Mouse (Mus musculus): Measurements from ENCODE around the gene Dctn1. TPM values are rescaled to one million over a fixed set of nuclear protein-coding genes. Genes with fewer than 3 reads are reported as not detected.

Dctn1 gene
- polyA plus RNA-seq, 1 experiment from 2014 or later: 156 TPM

GRCm38 (mm10) chr6:83208050-83208400, 42.3 kb downstream of the Dctn1 start:
- H3K9me3 ChIP-seq: no peaks in the 10 kb centered on the region
- WGBS: 87% methylated on average over 2 of the region's 2 CpGs
- H3K4me1 ChIP-seq: peaks cover 14% of the 10 kb centered on the region; the same call in 1 of the 2 replicates
- H3K4me3 ChIP-seq: no peak overlapping the region
- no peak overlapping the region for H3K9ac ChIP-seq (replicated peaks)
- no peak overlapping the region for H3K27ac ChIP-seq (replicated peaks)
- no peaks in the 10 kb centered on the region for H3K27me3 ChIP-seq
- ATAC-seq (ENCODE audit: low FRiP score, low read depth): no peak
- H3K4me2 ChIP-seq (replicated peaks): no peak overlapping the region
- H3K36me3 ChIP-seq: no peaks in the 10 kb centered on the region

- Histone ChIP-seq H3K9me3 (no peaks in the 10 kb centered on the region), H3K4me3 (no peak overlapping the region), H3K9ac (replicated peaks) (no peak overlapping the region), H3K27ac (replicated peaks) (0 out of 2 replicates have a peak overlapping the region, but pooled peaks have one; percentile 0), H3K4me1 (peaks cover 16% of the 10 kb centered on the region; the same call in 1 of the 2 replicates), H3K36me3 (no peaks in the 10 kb centered on the region), H3K4me2 (replicated peaks) (no peak overlapping the region), H3K27me3 (no peaks in the 10 kb centered on the region)
- no peak for ATAC-seq (ENCODE audit: low FRiP score, low read depth)
- 58% methylated on average over 2 of the region's 2 CpGs for WGBS
Measured at GRCm38 (mm10) chr6:83210495-83210894, 44.8 kb downstream of the Dctn1 start.

- H3K4me3 ChIP-seq: no peak overlapping the region
- no peaks in the 10 kb centered on the region for H3K9me3 ChIP-seq
- H3K4me1 ChIP-seq: peaks cover 16% of the 10 kb centered on the region; the same call in 1 of the 2 replicates
- 24% methylated on average over 5 of the region's 5 CpGs for WGBS
- no peak; the same call in 1 of the 2 replicates for ATAC-seq (ENCODE audit: low FRiP score, low read depth)
- H3K9ac ChIP-seq (replicated peaks): no peak overlapping the region
- H3K27ac ChIP-seq (replicated peaks): peak overlapping the region; percentile 58
- H3K27me3 ChIP-seq: no peaks in the 10 kb centered on the region
- H3K4me2 ChIP-seq (replicated peaks): no peak overlapping the region
- no peaks in the 10 kb centered on the region for H3K36me3 ChIP-seq
Measured at GRCm38 (mm10) chr6:83211526-83211925, 45.8 kb downstream of the Dctn1 start.

GRCm38 (mm10) chr6:83215002-83215666, 49.4 kb downstream of the Dctn1 start:
- 18% methylated on average over 7 of the region's 7 CpGs for WGBS
- Histone ChIP-seq H3K27me3 (no peaks in the 10 kb centered on the region), H3K9me3 (no peaks in the 10 kb centered on the region), H3K36me3 (no peaks in the 10 kb centered on the region), H3K9ac (replicated peaks) (no peak overlapping the region), H3K4me3 (no peak overlapping the region), H3K27ac (replicated peaks) (0 out of 2 replicates have a peak overlapping the region, but pooled peaks have one; percentile 2), H3K4me1 (peaks cover 16% of the 10 kb centered on the region; the same call in 1 of the 2 replicates), H3K4me2 (replicated peaks) (no peak overlapping the region)
- ATAC-seq (ENCODE audit: low FRiP score, low read depth): peak; percentile 86

- no peak within 1 kb of the TSS for H3K9ac ChIP-seq (replicated peaks)
- H3K36me3 ChIP-seq: no peaks in the 10 kb centered on the region
- no peaks in the 10 kb centered on the region for H3K27me3 ChIP-seq
- no peak within 1 kb of the TSS for H3K4me3 ChIP-seq
- H3K9me3 ChIP-seq: no peaks in the 10 kb centered on the region
- ATAC-seq (ENCODE audit: low FRiP score, low read depth): no peak
- WGBS: 71% methylated on average over 3 of the region's 3 CpGs
- no peak within 1 kb of the TSS for H3K27ac ChIP-seq (replicated peaks)
- no peaks in the 10 kb centered on the region for H3K4me1 ChIP-seq
- no peak within 1 kb of the TSS for H3K4me2 ChIP-seq (replicated peaks)
Measured at GRCm38 (mm10) chr6:83219814-83220213, 54.1 kb downstream of the Dctn1 start, which contains the start of gene Slc4a5. TSS of gene Slc4a5 (plus strand) at chr6:83219828.

- Histone ChIP-seq H3K4me1 (peaks cover 12% of the 10 kb centered on the region), H3K4me2 (replicated peaks) (no peak overlapping the region), H3K27ac (replicated peaks) (no peak overlapping the region), H3K4me3 (no peak overlapping the region), H3K9me3 (no peaks in the 10 kb centered on the region), H3K36me3 (no peaks in the 10 kb centered on the region), H3K27me3 (peaks cover 48% of the 10 kb centered on the region), H3K9ac (replicated peaks) (no peak overlapping the region)
- 36% methylated on average over 2 of the region's 2 CpGs for WGBS
- no peak for ATAC-seq (ENCODE audit: low FRiP score, low read depth)
Measured at GRCm38 (mm10) chr6:83231486-83231885, 65.8 kb downstream of the Dctn1 start.

- no peak for ATAC-seq (ENCODE audit: low FRiP score, low read depth)
- Histone ChIP-seq H3K9me3 (no peaks in the 10 kb centered on the region), H3K4me1 (peaks cover 12% of the 10 kb centered on the region), H3K27me3 (peaks cover 64% of the 10 kb centered on the region), H3K4me2 (replicated peaks) (no peak overlapping the region), H3K27ac (replicated peaks) (no peak overlapping the region), H3K9ac (replicated peaks) (no peak overlapping the region), H3K36me3 (no peaks in the 10 kb centered on the region), H3K4me3 (no peak overlapping the region)
- 69% methylated on average over 4 of the region's 4 CpGs for WGBS
Measured at GRCm38 (mm10) chr6:83233306-83233705, 67.6 kb downstream of the Dctn1 start.

GRCm38 (mm10) chr6:83234280-83234741, 68.6 kb downstream of the Dctn1 start:
- Histone ChIP-seq H3K36me3 (no peaks in the 10 kb centered on the region), H3K27ac (replicated peaks) (no peak overlapping the region), H3K4me3 (no peak overlapping the region), H3K4me1 (peaks cover 12% of the 10 kb centered on the region), H3K9ac (replicated peaks) (no peak overlapping the region), H3K4me2 (replicated peaks) (peak overlapping the region; percentile 30), H3K27me3 (peaks cover 72% of the 10 kb centered on the region), H3K9me3 (no peaks in the 10 kb centered on the region)
- 1% methylated on average over 14 of the region's 14 CpGs for WGBS
- 0 out of 2 replicates have a peak, but pooled peaks have one; percentile 49 for ATAC-seq (ENCODE audit: low FRiP score, low read depth)

- Histone ChIP-seq H3K27ac (replicated peaks) (no peak overlapping the region), H3K9me3 (no peaks in the 10 kb centered on the region), H3K36me3 (no peaks in the 10 kb centered on the region), H3K9ac (replicated peaks) (no peak overlapping the region), H3K4me1 (peaks cover 14% of the 10 kb centered on the region), H3K4me3 (0 out of 2 replicates have a peak overlapping the region, but pooled peaks have one; percentile 5), H3K27me3 (peaks cover 87% of the 10 kb centered on the region), H3K4me2 (replicated peaks) (peak overlapping the region; percentile 25)
- WGBS: 1% methylated on average over 9 of the region's 9 CpGs
- ATAC-seq (ENCODE audit: low FRiP score, low read depth): peak; percentile 63
Measured at GRCm38 (mm10) chr6:83237123-83237522, 71.4 kb downstream of the Dctn1 start.

GRCm38 (mm10) chr6:83244422-83245061, 78.8 kb downstream of the Dctn1 start:
- H3K4me1 ChIP-seq: peaks cover 4% of the 10 kb centered on the region; the same call in 1 of the 2 replicates
- ATAC-seq (ENCODE audit: low FRiP score, low read depth): no peak
- H3K27ac ChIP-seq (replicated peaks): no peak overlapping the region
- H3K9ac ChIP-seq (replicated peaks): no peak overlapping the region
- H3K4me3 ChIP-seq: no peak overlapping the region
- H3K9me3 ChIP-seq: no peaks in the 10 kb centered on the region
- H3K36me3 ChIP-seq: no peaks in the 10 kb centered on the region
- 19% methylated on average over 10 of the region's 10 CpGs for WGBS
- H3K27me3 ChIP-seq: peaks cover 34% of the 10 kb centered on the region
- no peak overlapping the region for H3K4me2 ChIP-seq (replicated peaks)

- Histone ChIP-seq H3K9me3 (no peaks in the 10 kb centered on the region), H3K27me3 (peaks cover 28% of the 10 kb centered on the region), H3K27ac (replicated peaks) (no peak overlapping the region), H3K4me2 (replicated peaks) (no peak overlapping the region), H3K4me1 (peaks cover 3% of the 10 kb centered on the region; the same call in 1 of the 2 replicates), H3K4me3 (no peak overlapping the region), H3K9ac (replicated peaks) (no peak overlapping the region), H3K36me3 (no peaks in the 10 kb centered on the region)
- no peak for ATAC-seq (ENCODE audit: low FRiP score, low read depth)
- WGBS: 84% methylated on average over 6 of the region's 6 CpGs
Measured at GRCm38 (mm10) chr6:83245134-83245533, 79.4 kb downstream of the Dctn1 start.

- Histone ChIP-seq H3K9ac (replicated peaks) (no peak overlapping the region), H3K4me1 (peaks cover 3% of the 10 kb centered on the region; the same call in 1 of the 2 replicates), H3K27me3 (peaks cover 19% of the 10 kb centered on the region), H3K4me2 (replicated peaks) (no peak overlapping the region), H3K36me3 (no peaks in the 10 kb centered on the region), H3K4me3 (no peak overlapping the region), H3K9me3 (no peaks in the 10 kb centered on the region), H3K27ac (replicated peaks) (no peak overlapping the region)
- no peak for ATAC-seq (ENCODE audit: low FRiP score, low read depth)
- WGBS: 92% methylated on average over 1 of the region's 1 CpGs
Measured at GRCm38 (mm10) chr6:83245997-83246396, 80.3 kb downstream of the Dctn1 start.
